Mouse (Mus musculus): ENCODE results near the gene D930048N14Rik. TPM values are rescaled to one million over a fixed set of nuclear protein-coding genes. Genes with fewer than 3 reads are reported as not detected.

D930048N14Rik gene
- polyA plus RNA-seq, 1 experiment from 2014 or later: 1.8 TPM

GRCm38 (mm10) chr11:51646245-51646644 is 4.5 kb upstream of the D930048N14Rik start:
- WGBS: 83% methylated on average over 7 of the region's 7 CpGs
- Histone ChIP-seq H3K36me3 (ENCODE audit: control insufficient read depth, insufficient read depth, low read length) (peaks cover 3% of the 10 kb centered on the region; the same call in 1 of the 2 replicates), H3K4me2 (ENCODE audit: low read length) (no peak overlapping the region), H3K9ac (ENCODE audit: low read depth, low read length) (no peak overlapping the region), H3K9me3 (ENCODE audit: control insufficient read depth, low read length) (no peaks in the 10 kb centered on the region), H3K27me3 (replicated peaks; ENCODE audit: control insufficient read depth, insufficient read depth, low read length) (no peaks in the 10 kb centered on the region), H3K4me3 (ENCODE audit: low read length) (no peak overlapping the region), H3K27ac (ENCODE audit: low read depth, low read length) (no peak overlapping the region), H3K4me1 (ENCODE audit: control insufficient read depth, insufficient read depth, low read depth, low read length) (peaks cover 24% of the 10 kb centered on the region)
- no peak for ATAC-seq

GRCm38 (mm10) chr11:51646751-51647667 is 3.7 kb upstream of the D930048N14Rik start:
- H3K9me3 ChIP-seq (ENCODE audit: control insufficient read depth, low read length): no peaks in the 10 kb centered on the region
- H3K27ac ChIP-seq (ENCODE audit: low read depth, low read length): no peak overlapping the region
- H3K4me3 ChIP-seq (ENCODE audit: low read length): no peak overlapping the region
- ATAC-seq: no peak
- H3K4me1 ChIP-seq (ENCODE audit: control insufficient read depth, insufficient read depth, low read depth, low read length): peaks cover 24% of the 10 kb centered on the region
- no peaks in the 10 kb centered on the region for H3K27me3 ChIP-seq (replicated peaks; ENCODE audit: control insufficient read depth, insufficient read depth, low read length)
- 70% methylated on average over 15 of the region's 15 CpGs for WGBS
- no peak overlapping the region for H3K9ac ChIP-seq (ENCODE audit: low read depth, low read length)
- peaks cover 3% of the 10 kb centered on the region; the same call in 1 of the 2 replicates for H3K36me3 ChIP-seq (ENCODE audit: control insufficient read depth, insufficient read depth, low read length)
- H3K4me2 ChIP-seq (ENCODE audit: low read length): peak overlapping the region; percentile 16; the same call in 1 of the 2 replicates

GRCm38 (mm10) chr11:51648566-51648965 is 2.2 kb upstream of the D930048N14Rik start:
- H3K4me3 ChIP-seq (ENCODE audit: low read length): no peak overlapping the region
- 13% methylated on average over 3 of the region's 3 CpGs for WGBS
- ATAC-seq: no peak
- H3K27ac ChIP-seq (ENCODE audit: low read depth, low read length): no peak overlapping the region
- no peaks in the 10 kb centered on the region for H3K9me3 ChIP-seq (ENCODE audit: control insufficient read depth, low read length)
- no peaks in the 10 kb centered on the region for H3K27me3 ChIP-seq (replicated peaks; ENCODE audit: control insufficient read depth, insufficient read depth, low read length)
- peak overlapping the region; percentile 93 for H3K4me2 ChIP-seq (ENCODE audit: low read length)
- H3K9ac ChIP-seq (ENCODE audit: low read depth, low read length): peak overlapping the region; percentile 19; the same call in 1 of the 2 replicates
- peaks cover 24% of the 10 kb centered on the region for H3K4me1 ChIP-seq (ENCODE audit: control insufficient read depth, insufficient read depth, low read depth, low read length)
- peaks cover 3% of the 10 kb centered on the region; the same call in 1 of the 2 replicates for H3K36me3 ChIP-seq (ENCODE audit: control insufficient read depth, insufficient read depth, low read length)

GRCm38 (mm10) chr11:51649111-51649888 is 1.5 kb upstream of the D930048N14Rik start:
- H3K9ac ChIP-seq (ENCODE audit: low read depth, low read length): peak overlapping the region; percentile 85
- 22% methylated on average over 11 of the region's 11 CpGs for WGBS
- no peaks in the 10 kb centered on the region for H3K27me3 ChIP-seq (replicated peaks; ENCODE audit: control insufficient read depth, insufficient read depth, low read length)
- H3K27ac ChIP-seq (ENCODE audit: low read depth, low read length): no peak overlapping the region
- no peak for ATAC-seq
- peak overlapping the region; percentile 75 for H3K4me3 ChIP-seq (ENCODE audit: low read length)
- H3K4me2 ChIP-seq (ENCODE audit: low read length): peak overlapping the region; percentile 93
- H3K4me1 ChIP-seq (ENCODE audit: control insufficient read depth, insufficient read depth, low read depth, low read length): peaks cover 24% of the 10 kb centered on the region
- H3K9me3 ChIP-seq (ENCODE audit: control insufficient read depth, low read length): no peaks in the 10 kb centered on the region
- peaks cover 3% of the 10 kb centered on the region; the same call in 1 of the 2 replicates for H3K36me3 ChIP-seq (ENCODE audit: control insufficient read depth, insufficient read depth, low read length)

- Histone ChIP-seq H3K9me3 (ENCODE audit: control insufficient read depth, low read length) (no peaks in the 10 kb centered on the region), H3K36me3 (ENCODE audit: control insufficient read depth, insufficient read depth, low read length) (0 out of 2 replicates have a peak, but pooled peaks cover 3% of the 10 kb centered on the region), H3K4me2 (ENCODE audit: low read length) (peak overlapping the region; percentile 93), H3K4me1 (ENCODE audit: control insufficient read depth, insufficient read depth, low read depth, low read length) (peaks cover 24% of the 10 kb centered on the region), H3K27ac (ENCODE audit: low read depth, low read length) (no peak overlapping the region), H3K4me3 (ENCODE audit: low read length) (peak overlapping the region; percentile 75), H3K27me3 (replicated peaks; ENCODE audit: control insufficient read depth, insufficient read depth, low read length) (no peaks in the 10 kb centered on the region), H3K9ac (ENCODE audit: low read depth, low read length) (peak overlapping the region; percentile 85)
- ATAC-seq: no peak; the same call in 1 of the 2 replicates
- WGBS: 3% methylated on average over 7 of the region's 7 CpGs
These were observed 910 bp upstream of the D930048N14Rik start for GRCm38 (mm10) chr11:51649889-51650199.

- H3K4me2 ChIP-seq (ENCODE audit: low read length): peak overlapping the region; percentile 93
- no peaks in the 10 kb centered on the region for H3K27me3 ChIP-seq (replicated peaks; ENCODE audit: control insufficient read depth, insufficient read depth, low read length)
- ATAC-seq: peak; percentile 2; the same call in 1 of the 2 replicates
- H3K4me1 ChIP-seq (ENCODE audit: control insufficient read depth, insufficient read depth, low read depth, low read length): peaks cover 23% of the 10 kb centered on the region
- under 1% methylated on average over 25 of the region's 30 CpGs for WGBS
- H3K9ac ChIP-seq (ENCODE audit: low read depth, low read length): peak overlapping the region; percentile 85
- 0 out of 2 replicates have a peak, but pooled peaks cover 3% of the 10 kb centered on the region for H3K36me3 ChIP-seq (ENCODE audit: control insufficient read depth, insufficient read depth, low read length)
- H3K27ac ChIP-seq (ENCODE audit: low read depth, low read length): peak overlapping the region; percentile 65
- peak overlapping the region; percentile 75 for H3K4me3 ChIP-seq (ENCODE audit: low read length)
- H3K9me3 ChIP-seq (ENCODE audit: control insufficient read depth, low read length): no peaks in the 10 kb centered on the region
These were observed 493 bp upstream of the D930048N14Rik start for GRCm38 (mm10) chr11:51650261-51650660.

GRCm38 (mm10) chr11:51652889-51653418 is 2.2 kb downstream of the D930048N14Rik start:
- no peaks in the 10 kb centered on the region for H3K27me3 ChIP-seq (replicated peaks; ENCODE audit: control insufficient read depth, insufficient read depth, low read length)
- no peak overlapping the region for H3K9ac ChIP-seq (ENCODE audit: low read depth, low read length)
- no peak overlapping the region for H3K4me2 ChIP-seq (ENCODE audit: low read length)
- no peak for ATAC-seq
- H3K4me1 ChIP-seq (ENCODE audit: control insufficient read depth, insufficient read depth, low read depth, low read length): peaks cover 21% of the 10 kb centered on the region
- no peaks in the 10 kb centered on the region for H3K36me3 ChIP-seq (ENCODE audit: control insufficient read depth, insufficient read depth, low read length)
- H3K4me3 ChIP-seq (ENCODE audit: low read length): no peak overlapping the region
- 95% methylated on average over 4 of the region's 4 CpGs for WGBS
- H3K27ac ChIP-seq (ENCODE audit: low read depth, low read length): no peak overlapping the region
- H3K9me3 ChIP-seq (ENCODE audit: control insufficient read depth, low read length): no peaks in the 10 kb centered on the region

GRCm38 (mm10) chr11:51653736-51654135 is 3.0 kb downstream of the D930048N14Rik start:
- H3K27ac ChIP-seq (ENCODE audit: low read depth, low read length): no peak overlapping the region
- no peak overlapping the region for H3K4me2 ChIP-seq (ENCODE audit: low read length)
- H3K36me3 ChIP-seq (ENCODE audit: control insufficient read depth, insufficient read depth, low read length): no peaks in the 10 kb centered on the region
- H3K4me3 ChIP-seq (ENCODE audit: low read length): no peak overlapping the region
- no peak overlapping the region for H3K9ac ChIP-seq (ENCODE audit: low read depth, low read length)
- no peaks in the 10 kb centered on the region for H3K27me3 ChIP-seq (replicated peaks; ENCODE audit: control insufficient read depth, insufficient read depth, low read length)
- H3K9me3 ChIP-seq (ENCODE audit: control insufficient read depth, low read length): no peaks in the 10 kb centered on the region
- H3K4me1 ChIP-seq (ENCODE audit: control insufficient read depth, insufficient read depth, low read depth, low read length): peaks cover 15% of the 10 kb centered on the region
- 93% methylated on average over 6 of the region's 6 CpGs for WGBS
- ATAC-seq: no peak
